Mouse (Mus musculus) midbrain, embryonic 11.5 days (tissue): ENCODE results near the gene Rplp2. TPM values are rescaled to one million over a fixed set of nuclear protein-coding genes. Genes with fewer than 3 reads are reported as not detected.

Experiments used
- ATAC-seq: fragments of 200-750 bp; cut with Nextera tagmentation; 2 replicates; pipeline ENCODE4 v1.8.0; 2017; ENCODE audit warnings: moderate TSS enrichment, moderate library complexity; ENCODE audit not compliant: low FRiP score
- DNase-seq: peaks from one replicate; pipeline ENCODE4 v3.0.0; 2015; ENCODE audit warnings: low spot score; ENCODE audit errors: missing footprints
- H3K27ac ChIP-seq: fragments of 300-500 bp; sonication (generic); 2 replicates; pipeline ENCODE4 v1.5.1; 2014; ENCODE audit warnings: low read depth, low read length
- H3K27me3 ChIP-seq: fragments of 300-500 bp; sonication (generic); 2 replicates; pipeline ENCODE4 v1.6.1; 2014; ENCODE audit warnings: mild to moderate bottlenecking, low read length, moderate library complexity, mixed read lengths; ENCODE audit not compliant: control insufficient read depth, insufficient read depth
- H3K36me3 ChIP-seq: fragments of 300-500 bp; sonication (generic); 2 replicates; pipeline ENCODE4 v1.6.1; 2014; ENCODE audit warnings: mild to moderate bottlenecking, low read length, moderate library complexity, mixed read lengths; ENCODE audit not compliant: control insufficient read depth, insufficient read depth
- H3K4me1 ChIP-seq: fragments of 300-500 bp; sonication (generic); 2 replicates; pipeline ENCODE4 v1.6.1; 2014; ENCODE audit warnings: low read length; ENCODE audit not compliant: control insufficient read depth, insufficient read depth
- H3K4me2 ChIP-seq: fragments of 300-500 bp; sonication (generic); 2 replicates; pipeline ENCODE4 v1.6.1; 2014; ENCODE audit warnings: mild to moderate bottlenecking, moderate library complexity
- H3K4me3 ChIP-seq: fragments of 300-500 bp; sonication (generic); 2 replicates; pipeline ENCODE4 v1.5.1; 2014; ENCODE audit warnings: low read depth, low read length
- H3K9ac ChIP-seq: fragments of 300-500 bp; sonication (generic); 2 replicates; pipeline ENCODE4 v1.6.1; 2014; ENCODE audit warnings: low read length
- H3K9me3 ChIP-seq: fragments of 300-500 bp; sonication (generic); 2 replicates; pipeline ENCODE4 v1.6.1; 2016; ENCODE audit warnings: low read length; ENCODE audit not compliant: control insufficient read depth
- WGBS: fragments of 180-500 bp; shearing (Covaris S2); extraction: QIAGEN DNeasy Blood & Tissue Kit; methylation state at CpG from one replicate; pipeline ENCODE4 v1.1.7; 2014; 5-methylcytosine and 5-hydroxymethylcytosine counted together
- polyA plus RNA-seq: library from polyadenylated mRNA; unstranded; fragments of >200 nt; fragmentation: Nextera tagmentation; extraction: Ambion mirVana; gene quantifications from 2 replicates; pipeline ENCODE4 v1.2.1, GENCODE M21; 2014

The Rplp2 gene
- polyA plus RNA-seq, 1 experiment from 2014 or later: 959 TPM

DNA sequence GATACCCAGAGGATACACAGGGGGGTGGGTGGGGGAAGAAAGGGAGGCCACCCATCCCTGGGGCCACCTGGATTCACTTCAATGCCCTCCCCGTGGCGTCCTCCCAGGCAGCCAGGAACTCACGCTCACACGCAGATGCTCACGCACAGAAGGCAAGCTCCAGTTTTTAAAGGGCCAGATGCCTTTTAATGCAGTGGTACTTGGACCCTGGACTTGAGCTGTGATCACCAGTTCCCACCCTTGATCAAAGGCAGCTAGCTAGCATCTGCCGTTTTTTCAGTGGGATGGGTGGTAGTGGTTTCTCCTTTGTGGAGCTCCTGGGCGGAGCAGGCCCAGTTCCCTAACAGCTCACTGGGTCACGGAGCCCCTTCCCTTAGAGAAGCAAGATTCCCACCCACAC lies 12.7 kb upstream of the Rplp2 start:
- no peaks in the 10 kb centered on the region for H3K9me3 ChIP-seq
- no peak for ATAC-seq
- H3K4me1 ChIP-seq: peaks cover 34% of the 10 kb centered on the region
- peak overlapping the region; percentile 33 for H3K27ac ChIP-seq
- DNase-seq: peak; percentile 94
- 15% methylated on average over 8 of the region's 8 CpGs for WGBS
- no peaks in the 10 kb centered on the region; the same call in 1 of the 2 replicates for H3K36me3 ChIP-seq
- peak overlapping the region; percentile 77 for H3K4me2 ChIP-seq
- H3K4me3 ChIP-seq: peak overlapping the region; percentile 41
- H3K27me3 ChIP-seq: no peaks in the 10 kb centered on the region
- H3K9ac ChIP-seq: peak overlapping the region; percentile 70

GRCm38 (mm10) chr7:141435129-141435855 lies 11.9 kb upstream of the Rplp2 start:
- Histone ChIP-seq H3K36me3 (peaks cover 2% of the 10 kb centered on the region; the same call in 1 of the 2 replicates), H3K9ac (peak overlapping the region; percentile 70), H3K27me3 (no peaks in the 10 kb centered on the region), H3K4me2 (peak overlapping the region; percentile 77), H3K9me3 (no peaks in the 10 kb centered on the region), H3K4me3 (peak overlapping the region; percentile 41), H3K4me1 (peaks cover 30% of the 10 kb centered on the region), H3K27ac (peak overlapping the region; percentile 33)
- peak; percentile 33 for ATAC-seq
- 4% methylated on average over 17 of the region's 17 CpGs for WGBS
- DNase-seq: peak; percentile 90

DNA sequence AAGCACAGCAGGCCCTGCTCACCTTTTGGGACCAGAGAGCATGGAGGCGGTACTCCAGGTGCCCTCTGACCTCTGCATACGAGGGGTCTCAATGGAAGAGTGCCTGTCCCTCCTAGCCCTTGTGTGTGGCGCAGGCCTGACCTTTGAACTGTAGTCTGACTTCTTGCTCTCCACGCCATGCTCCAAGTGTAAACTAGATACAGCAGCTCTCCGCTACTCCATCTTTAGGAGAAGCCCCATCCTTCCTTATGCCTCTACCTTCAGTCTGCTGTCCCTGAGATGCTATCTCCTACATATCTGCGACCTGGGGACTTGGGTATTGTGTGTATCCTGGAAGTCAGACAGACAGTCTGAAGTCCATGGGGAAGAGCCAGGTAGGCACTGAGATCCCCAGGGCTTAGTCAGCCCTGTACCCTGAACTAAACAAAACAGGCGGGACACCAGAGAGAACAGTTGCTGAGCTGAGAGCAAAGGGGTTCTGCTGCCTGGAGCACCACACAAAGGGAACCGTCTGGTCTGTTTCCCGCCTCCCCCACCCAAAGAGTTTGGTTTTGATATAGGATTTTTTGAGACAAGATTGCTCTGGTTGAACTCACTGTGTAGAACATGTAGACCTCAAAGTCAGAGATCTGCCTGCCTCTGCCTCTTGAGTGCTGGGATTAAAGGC lies 11.2 kb upstream of the Rplp2 start:
- ATAC-seq (no peak), DNase-seq (peak; percentile 69)
- no peak overlapping the region for H3K4me2 ChIP-seq
- H3K9me3 ChIP-seq: no peaks in the 10 kb centered on the region
- no peak overlapping the region for H3K4me3 ChIP-seq
- H3K36me3 ChIP-seq: peaks cover 2% of the 10 kb centered on the region; the same call in 1 of the 2 replicates
- no peak overlapping the region for H3K27ac ChIP-seq
- no peaks in the 10 kb centered on the region for H3K27me3 ChIP-seq
- H3K4me1 ChIP-seq: peaks cover 30% of the 10 kb centered on the region
- H3K9ac ChIP-seq: no peak overlapping the region
- 71% methylated on average over 9 of the region's 9 CpGs for WGBS

DNA sequence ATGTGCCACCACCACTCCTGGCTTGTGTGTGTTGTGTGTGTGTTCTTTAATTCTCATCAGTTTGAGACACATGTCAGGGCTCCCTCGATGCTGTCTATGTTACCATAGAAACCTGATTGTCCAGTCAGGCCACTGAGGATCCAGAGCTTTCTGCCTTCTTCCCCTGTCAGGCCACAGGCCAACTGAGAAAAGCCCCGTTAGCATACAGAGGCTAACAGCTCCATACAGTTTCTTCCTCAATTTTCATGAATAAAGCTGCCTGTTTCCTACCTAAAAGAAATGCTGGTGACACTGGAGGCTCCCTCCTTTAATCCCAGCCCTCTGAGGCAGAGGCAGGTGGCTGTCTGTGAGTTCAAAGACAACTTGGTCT lies 10.7 kb upstream of the Rplp2 start:
- Histone ChIP-seq H3K9ac (peak overlapping the region; percentile 81), H3K4me1 (peaks cover 30% of the 10 kb centered on the region), H3K27me3 (no peaks in the 10 kb centered on the region), H3K9me3 (no peaks in the 10 kb centered on the region), H3K27ac (no peak overlapping the region), H3K4me3 (peak overlapping the region; percentile 60), H3K4me2 (peak overlapping the region; percentile 87), H3K36me3 (peaks cover 2% of the 10 kb centered on the region; the same call in 1 of the 2 replicates)
- DNase-seq (no peak), ATAC-seq (no peak)
- 44% methylated on average over 2 of the region's 2 CpGs for WGBS

- no peak within 1 kb of the TSS; the same call in 1 of the 2 replicates for H3K27ac ChIP-seq
- H3K9ac ChIP-seq: peak within 1 kb of the TSS; percentile 81
- H3K4me2 ChIP-seq: peak within 1 kb of the TSS; percentile 87
- peaks cover 2% of the 10 kb centered on the region; the same call in 1 of the 2 replicates for H3K36me3 ChIP-seq
- H3K4me3 ChIP-seq: peak within 1 kb of the TSS; percentile 60
- no peaks in the 10 kb centered on the region for H3K9me3 ChIP-seq
- H3K4me1 ChIP-seq: peaks cover 30% of the 10 kb centered on the region
- ATAC-seq (peak; percentile 83), DNase-seq (peak; percentile 99)
- 6% methylated on average over 53 of the region's 53 CpGs for WGBS
- no peaks in the 10 kb centered on the region for H3K27me3 ChIP-seq
Measured at GRCm38 (mm10) chr7:141437178-141438120, 9.7 kb upstream of the Rplp2 start, which contains the start of gene Slc25a22. Gene Slc25a22 (minus strand): TSS chr7:141437892.

GRCm38 (mm10) chr7:141438201-141438968 lies 8.8 kb upstream of the Rplp2 start:
- DNase-seq: peak; percentile 64

GRCm38 (mm10) chr7:141439140-141439679 lies 8.0 kb upstream of the Rplp2 start:
- ATAC-seq (no peak), DNase-seq (no peak)
- Histone ChIP-seq H3K27me3 (no peaks in the 10 kb centered on the region), H3K9me3 (no peaks in the 10 kb centered on the region), H3K4me2 (no peak overlapping the region), H3K9ac (no peak overlapping the region), H3K4me3 (no peak overlapping the region), H3K36me3 (0 out of 2 replicates have a peak, but pooled peaks cover 2% of the 10 kb centered on the region), H3K4me1 (peaks cover 34% of the 10 kb centered on the region), H3K27ac (no peak overlapping the region)
- 97% methylated on average over 10 of the region's 10 CpGs for WGBS

More at GRCm38 (mm10) chr7:141438201-141438968, 8.8 kb upstream of the Rplp2 start:
- Histone ChIP-seq H3K27ac (no peak overlapping the region), H3K27me3 (no peaks in the 10 kb centered on the region), H3K9ac (no peak overlapping the region), H3K4me3 (no peak overlapping the region), H3K36me3 (0 out of 2 replicates have a peak, but pooled peaks cover 2% of the 10 kb centered on the region), H3K4me2 (no peak overlapping the region), H3K9me3 (no peaks in the 10 kb centered on the region), H3K4me1 (peaks cover 39% of the 10 kb centered on the region)
- no peak for ATAC-seq
- WGBS: 91% methylated on average over 12 of the region's 12 CpGs

DNA sequence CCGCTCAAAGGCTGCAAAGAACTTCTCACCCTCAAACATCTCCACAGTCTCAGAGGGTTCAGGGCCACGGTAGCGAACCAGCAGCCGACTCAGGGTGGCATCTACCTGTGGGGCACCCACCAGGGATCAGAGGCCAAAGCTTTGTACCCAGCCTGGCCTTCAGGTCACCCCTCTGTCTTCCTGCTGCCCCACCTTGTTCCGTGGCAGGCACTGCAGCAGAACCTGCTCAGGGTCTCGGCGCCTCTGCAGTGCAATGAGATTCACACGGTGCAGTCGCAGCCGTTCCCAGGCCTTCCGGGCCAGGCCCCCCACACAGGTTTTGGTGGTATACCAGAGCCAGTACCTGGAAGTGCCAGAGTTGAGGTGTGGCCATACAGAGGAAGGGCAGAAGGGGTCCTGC lies 7.4 kb upstream of the Rplp2 start:
- Histone ChIP-seq H3K27me3 (no peaks in the 10 kb centered on the region), H3K4me1 (peaks cover 30% of the 10 kb centered on the region), H3K9ac (no peak overlapping the region), H3K36me3 (0 out of 2 replicates have a peak, but pooled peaks cover 2% of the 10 kb centered on the region), H3K27ac (no peak overlapping the region), H3K4me2 (no peak overlapping the region), H3K4me3 (no peak overlapping the region), H3K9me3 (no peaks in the 10 kb centered on the region)
- 93% methylated on average over 11 of the region's 11 CpGs for WGBS
- peak; percentile 35 for DNase-seq
- ATAC-seq: no peak
